Mouse (Mus musculus) kidney, adult 2 months (tissue): ENCODE measurements at regions not wholly inside any gene's neighbourhood (a gene's known extent, or its start where the extent isn't known, plus 50 kb on each side); places are given as distances from the start of the nearest gene placed in this dataset.

Source experiments
- CTCF ChIP-seq: fragments of 200-500 bp; conservative IDR thresholded peaks from 2 replicates; pipeline ENCODE4 v1.5.1; 2011; ENCODE audit warnings: low read depth, mild to moderate bottlenecking, control low read depth, low read length, moderate library complexity, mixed read lengths; ENCODE audit not compliant: insufficient read depth, insufficient read length
- POLR2A ChIP-seq: fragments of 200-500 bp; IDR thresholded peaks from one replicate; pipeline ENCODE4 v1.6.1; 2011; ENCODE audit warnings: low read depth, low read length, control low read depth

DNA sequence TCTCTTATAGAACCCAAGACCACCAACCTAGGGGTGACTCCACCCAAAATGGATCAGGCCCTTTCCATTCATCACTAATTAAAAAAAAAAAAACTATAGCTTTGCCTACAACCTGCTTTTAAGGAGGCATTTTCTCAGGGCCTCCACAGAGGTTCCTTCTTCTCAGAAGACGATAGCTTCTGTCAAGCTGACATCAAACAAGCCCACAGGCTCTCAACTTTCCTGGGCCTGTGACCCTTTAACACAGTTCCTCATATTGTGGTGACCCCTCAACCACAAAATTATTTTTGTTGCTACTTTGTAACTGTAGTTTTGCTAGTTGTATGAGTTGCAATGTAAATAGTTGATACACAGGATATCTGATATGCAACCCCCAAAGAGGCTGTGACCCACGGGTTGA lies 96.0 kb upstream of the Map4k3 start:
- TF ChIP-seq CTCF (no peak), POLR2A (no peak)
